Mouse (Mus musculus): ENCODE measurements around the gene Dhx34.

- TF ChIP-seq CTCF (IDR thresholded peaks at IDR 0.05; ENCODE audit: control insufficient read depth, insufficient read depth, insufficient replicate concordance, low read depth, low read length) (no peak), POLR2A (IDR thresholded peaks at IDR 0.05; ENCODE audit: control insufficient read depth, low read depth, low read length) (no peak)
Measured at GRCm38 (mm10) chr7:16172141-16172581, 49.7 kb downstream of the Dhx34 start.

All from testis, adult 2 months (tissue).